Mouse (Mus musculus) megakaryocyte, adult 5-6 weeks (primary cell): ENCODE measurements around the gene Nsun3. TPM values are rescaled to one million over a fixed set of nuclear protein-coding genes. Genes with fewer than 3 reads are reported as not detected.

Experiments
- ATAC-seq: 2 replicates; pipeline ENCODE4 v1.8.0; 2016; ENCODE audit warnings: mild to moderate bottlenecking, inconsistent platforms; ENCODE audit not compliant: poor library complexity, severe bottlenecking
- total RNA-seq, 2 experiments: library from RNA; stranded (forward) in 1 of 2; stranded (reverse) in 1 of 2; fragments of 153-499, 151-499 nt in 1 of 2; fragments of 221-1000, 200-1000 nt in 1 of 2; gene quantifications; 2 replicates each; pipeline versions ENCODE4 v1.2.3 to v1.2.4; 2015 to 2017

Nsun3 gene
- total RNA-seq (2015), result 48.5 and 51.5 TPM in 2 replicates
- total RNA-seq (2017), result 14.9 and 19.2 TPM in 2 replicates

DNA sequence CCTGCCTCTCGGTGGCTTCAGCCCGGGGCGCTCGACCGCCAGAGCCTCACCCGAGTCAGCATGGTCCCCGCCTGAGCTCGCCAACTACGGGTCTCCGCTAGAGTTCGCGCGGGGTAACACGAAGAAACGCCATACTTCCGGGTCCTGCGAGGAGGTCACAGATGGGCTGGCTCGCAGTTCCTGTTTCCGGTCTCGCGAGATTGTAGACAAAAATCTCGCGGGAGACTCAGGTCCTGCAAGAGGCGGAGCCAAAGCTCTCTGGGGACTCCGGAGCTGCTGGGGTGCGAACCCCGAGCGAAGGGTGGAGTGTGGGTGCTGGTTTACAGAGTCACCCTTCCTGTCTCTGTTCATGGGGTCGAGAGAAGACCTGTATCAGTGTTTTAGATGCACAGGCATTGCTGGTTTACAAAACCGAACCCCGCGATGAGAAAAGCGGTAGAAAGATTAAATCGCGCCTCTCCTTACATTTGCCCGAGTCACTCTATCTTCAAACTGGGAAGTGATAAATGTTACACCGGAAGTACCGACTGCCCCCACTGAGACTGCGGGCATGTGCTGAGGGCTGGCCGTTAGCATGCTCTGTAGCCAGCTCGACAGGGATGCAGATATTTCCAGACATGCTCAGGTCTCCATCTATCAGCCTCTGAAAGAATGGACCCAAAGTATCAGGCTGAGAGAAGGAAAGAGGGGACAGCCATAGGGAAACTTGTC, at the start of gene Nsun3:
Gene Nsun3 (minus strand): TSS at position 198 of the 711 bp plus-strand sequence.
- ATAC-seq, result peak; percentile 88

DNA sequence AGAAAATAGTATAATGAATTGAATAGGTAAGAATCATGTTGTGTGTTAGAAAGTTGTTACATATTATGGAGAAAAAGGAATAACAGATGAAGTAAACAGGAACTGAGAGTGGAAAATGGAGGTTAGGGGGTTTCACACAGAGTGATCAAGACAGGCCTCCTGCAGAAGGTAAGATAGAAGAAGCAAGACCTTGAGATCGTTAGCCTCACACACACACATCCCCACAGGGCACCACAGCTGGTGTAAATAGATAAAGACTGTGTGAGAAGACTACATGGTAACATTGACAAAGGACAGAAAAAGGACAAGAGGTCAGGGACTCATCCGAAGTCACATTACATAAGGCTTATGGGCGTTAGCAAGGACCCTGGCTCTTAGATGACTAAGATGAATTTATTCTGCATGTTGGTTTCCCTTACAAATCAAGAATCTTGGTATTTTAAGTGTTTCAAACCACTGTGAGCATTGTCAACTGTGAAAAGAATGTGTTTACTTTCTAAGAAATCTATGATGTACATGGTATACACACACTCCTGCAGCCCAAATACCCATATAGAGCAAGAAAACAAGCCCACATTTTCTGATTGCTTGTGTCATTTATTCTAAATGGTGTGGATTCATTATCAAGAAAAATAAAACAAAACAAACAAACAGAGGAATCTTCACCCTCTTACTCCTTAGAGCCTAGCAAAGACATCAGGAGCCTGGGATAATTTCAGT, 47.6 kb upstream of the Nsun3 start:
- ATAC-seq, result peak; percentile 45

DNA sequence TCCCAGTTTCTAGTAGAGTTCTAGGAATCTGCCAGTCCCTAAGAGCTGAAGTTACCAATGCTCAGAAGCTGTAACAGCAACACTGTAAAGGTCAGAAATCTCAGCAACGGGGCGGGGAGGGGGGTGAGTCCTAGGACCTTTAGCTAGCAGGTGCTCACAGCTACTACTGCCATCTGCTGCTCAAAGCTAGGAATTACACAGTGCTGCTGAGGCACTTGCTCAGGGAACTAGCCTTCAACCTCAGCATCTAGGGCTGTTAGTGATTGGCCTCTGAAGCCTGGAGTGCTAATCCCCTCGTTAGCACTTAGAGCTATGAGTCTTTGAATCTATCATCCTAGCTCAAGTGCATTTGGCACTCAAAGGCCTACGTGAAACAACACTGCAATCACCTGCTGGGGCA, 45.9 kb upstream of the Nsun3 start:
- peak; percentile 99 for ATAC-seq

DNA sequence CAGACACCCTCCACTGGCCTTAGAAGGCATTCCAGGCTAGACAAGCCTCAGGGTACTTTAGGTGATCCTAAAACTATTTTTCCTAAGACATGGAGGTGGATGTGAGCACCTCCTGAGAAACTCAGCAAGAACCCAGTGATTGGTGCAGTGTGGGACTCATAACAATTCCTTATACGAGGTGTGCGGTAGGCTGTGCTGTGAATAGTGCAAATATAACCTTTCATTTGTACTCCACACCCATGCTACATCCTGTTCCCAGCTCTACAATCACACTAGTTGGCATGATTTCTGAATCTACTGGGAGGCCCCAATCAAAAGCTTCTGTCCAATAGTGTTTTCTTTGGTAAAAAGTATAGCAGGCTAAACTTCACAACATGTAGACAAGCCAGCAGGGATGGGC, 45.4 kb upstream of the Nsun3 start:
- ATAC-seq, result no peak

DNA sequence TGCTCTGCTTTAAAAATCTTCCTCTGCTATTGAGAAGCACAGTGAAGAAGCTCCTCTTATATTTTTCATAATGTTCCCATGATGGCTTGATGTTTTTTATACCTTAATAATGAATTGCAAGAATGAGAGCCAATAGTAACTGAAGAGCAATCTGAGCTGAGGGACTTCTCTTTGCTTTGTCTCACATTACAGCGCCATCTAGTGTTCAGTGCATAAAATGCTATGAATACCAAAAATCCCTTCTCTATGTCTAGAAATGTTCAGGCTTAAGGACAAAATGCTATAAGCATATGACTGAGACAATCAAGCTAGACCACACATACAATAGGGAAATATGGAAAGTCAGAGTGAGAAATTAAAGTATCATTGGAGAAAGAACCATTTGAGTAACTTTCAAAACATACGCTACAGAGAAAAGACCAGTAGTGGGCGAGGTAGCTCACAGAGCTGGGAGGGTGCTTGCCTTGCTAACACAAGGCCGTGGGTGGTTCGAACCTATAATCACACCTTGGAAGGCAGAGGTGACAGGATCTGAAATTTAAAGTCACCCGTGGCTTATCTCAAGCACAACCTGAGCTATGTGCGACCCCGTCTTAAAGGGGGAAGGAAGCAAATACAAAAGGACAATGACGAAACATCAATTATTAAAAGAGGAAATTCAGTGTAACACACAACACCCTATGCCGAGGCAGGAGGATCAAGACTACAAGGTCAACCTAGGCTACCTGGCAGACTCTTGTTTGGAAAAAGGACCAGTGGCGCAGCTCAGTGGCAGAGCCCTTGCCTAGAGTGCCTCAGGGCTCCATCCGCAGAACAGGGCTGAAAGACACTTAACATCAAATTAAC, 39.8 kb upstream of the Nsun3 start:
- ATAC-seq, result peak; percentile 96

DNA sequence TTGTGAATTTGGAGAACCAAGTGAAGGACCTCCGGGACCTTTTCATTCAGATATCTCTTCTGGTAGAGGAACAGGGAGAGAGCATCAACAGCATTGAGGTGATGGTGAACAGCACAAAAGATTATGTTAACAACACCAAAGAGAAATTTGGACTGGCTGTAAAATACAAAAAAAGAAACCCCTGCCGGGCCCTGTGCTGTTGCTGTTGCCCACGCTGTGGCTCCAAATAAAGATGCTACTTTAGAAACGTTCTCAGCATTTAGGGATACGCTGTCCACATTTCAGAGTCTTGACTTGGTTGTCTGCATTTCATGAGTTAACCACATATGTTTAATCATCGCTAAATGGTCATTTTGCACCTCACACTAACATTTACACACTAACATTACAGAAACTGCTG, 35.9 kb upstream of the Nsun3 start:
- no peak for ATAC-seq

DNA sequence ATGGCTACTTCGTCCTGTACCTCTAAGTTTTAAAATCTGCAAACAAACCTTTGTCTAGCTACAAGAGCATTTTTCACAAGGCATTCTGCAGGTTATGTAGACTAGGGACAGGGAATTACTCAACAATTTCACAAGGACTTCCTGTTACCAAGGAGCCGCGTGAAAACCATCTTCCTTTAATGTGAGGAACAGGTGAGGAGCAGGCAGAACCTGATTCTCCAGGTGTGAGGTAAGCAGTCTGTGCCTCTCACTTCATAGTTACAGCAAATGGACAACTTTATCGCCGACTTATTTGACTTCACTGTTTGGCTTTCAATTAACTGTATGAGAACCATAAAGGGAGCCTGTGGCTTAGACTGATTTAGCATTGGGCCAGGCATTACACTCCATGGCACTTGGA, 27.9 kb upstream of the Nsun3 start, which contains the start of gene Stx19:
Gene Stx19 (plus strand): TSS at position 186 of the 400 bp plus-strand sequence.
- peak; percentile 83 for ATAC-seq

DNA sequence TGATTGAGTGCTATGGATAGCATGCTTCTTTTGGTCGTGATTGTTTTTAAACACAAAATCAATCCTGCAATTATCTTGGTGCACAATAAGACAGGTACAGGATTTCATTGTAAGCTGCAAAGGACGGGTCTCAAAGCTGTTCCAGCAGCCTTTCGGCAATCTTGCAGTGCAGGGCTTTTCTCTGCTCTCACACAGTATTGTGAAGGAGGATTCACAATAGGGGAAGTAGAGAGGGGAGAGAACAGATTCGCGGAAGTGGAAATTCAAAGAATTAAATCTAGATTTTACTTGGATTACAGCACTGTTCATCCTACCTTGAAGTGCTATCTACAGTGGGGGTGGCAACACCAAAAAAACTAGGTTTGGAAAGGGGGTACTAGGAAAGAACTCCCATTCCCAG, 27.2 kb upstream of the Nsun3 start:
- peak; percentile 69 for ATAC-seq

DNA sequence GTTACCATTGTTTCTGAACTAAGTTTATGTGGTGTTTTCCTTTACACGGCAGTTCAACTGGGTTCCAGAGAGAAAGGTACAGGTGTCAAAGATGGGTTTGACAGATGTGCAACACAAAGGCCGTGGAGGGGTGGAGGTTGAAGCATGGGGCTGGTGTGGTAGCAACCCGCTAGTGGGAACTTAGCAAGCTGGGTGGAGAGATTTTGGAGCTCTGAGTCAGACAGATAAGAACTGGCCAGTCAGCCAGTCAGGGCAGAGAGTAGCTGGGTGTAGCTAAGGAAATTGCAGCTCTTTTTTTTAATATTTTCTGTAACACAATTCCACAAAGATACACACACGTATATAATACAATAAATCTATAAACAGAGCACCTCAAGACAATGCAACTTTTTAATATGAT, 24.2 kb upstream of the Nsun3 start:
- ATAC-seq, result no peak

DNA sequence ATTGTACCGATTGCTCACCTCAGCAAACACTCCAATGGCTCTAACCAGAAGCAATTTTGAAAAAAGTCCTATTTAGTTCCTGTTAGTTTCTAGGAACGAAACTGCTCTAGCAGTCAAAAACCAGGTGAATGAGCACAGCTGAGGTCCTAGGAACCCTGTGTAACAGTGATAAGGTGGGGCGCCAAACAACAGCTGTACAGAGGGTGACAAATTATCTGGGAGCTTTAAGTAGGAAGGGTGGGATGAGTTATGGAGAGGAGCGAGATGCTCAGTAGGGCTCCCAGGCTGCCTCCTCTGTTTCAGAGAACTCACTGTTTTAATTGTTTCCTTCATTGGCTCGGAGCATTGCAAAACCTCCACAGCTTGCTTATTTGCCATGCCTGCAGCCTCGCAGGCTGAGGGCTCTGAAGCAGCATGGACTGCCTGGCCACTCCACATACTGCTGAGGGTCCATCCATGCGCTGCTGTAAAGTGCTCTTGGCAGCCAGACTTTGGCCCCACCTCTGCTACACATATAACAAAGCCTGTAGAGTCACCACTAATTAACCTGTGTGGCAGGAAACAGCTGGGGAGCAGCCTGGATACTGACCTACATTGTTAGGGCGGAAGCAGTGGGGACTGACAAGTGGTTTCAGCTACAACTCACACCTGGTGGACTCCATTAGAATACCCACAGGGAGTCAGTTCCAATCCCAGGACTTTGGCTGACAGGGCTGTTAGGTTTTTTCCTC, 20.8 kb upstream of the Nsun3 start:
- ATAC-seq, result no peak

DNA sequence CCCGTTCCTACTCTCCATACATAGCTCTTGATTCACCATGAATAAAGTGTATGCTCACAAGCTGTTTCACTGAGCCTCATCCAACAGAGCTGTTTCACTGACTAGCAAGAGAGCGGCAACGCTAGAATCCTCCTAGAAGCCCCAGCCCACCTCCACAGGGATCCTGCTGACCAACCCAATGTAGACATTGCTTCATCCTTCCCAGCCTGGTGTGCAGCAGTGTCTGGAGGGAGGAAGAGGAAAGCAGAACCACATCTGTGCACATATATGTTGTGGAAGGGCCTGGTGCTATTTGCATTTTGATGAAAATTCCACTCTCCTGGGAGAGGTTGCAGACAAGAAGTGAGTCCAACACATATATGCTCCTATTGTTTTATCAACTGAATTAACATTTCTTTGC, 18.0 kb upstream of the Nsun3 start:
- 0 out of 2 replicates have a peak, but pooled peaks have one; percentile 33 for ATAC-seq

DNA sequence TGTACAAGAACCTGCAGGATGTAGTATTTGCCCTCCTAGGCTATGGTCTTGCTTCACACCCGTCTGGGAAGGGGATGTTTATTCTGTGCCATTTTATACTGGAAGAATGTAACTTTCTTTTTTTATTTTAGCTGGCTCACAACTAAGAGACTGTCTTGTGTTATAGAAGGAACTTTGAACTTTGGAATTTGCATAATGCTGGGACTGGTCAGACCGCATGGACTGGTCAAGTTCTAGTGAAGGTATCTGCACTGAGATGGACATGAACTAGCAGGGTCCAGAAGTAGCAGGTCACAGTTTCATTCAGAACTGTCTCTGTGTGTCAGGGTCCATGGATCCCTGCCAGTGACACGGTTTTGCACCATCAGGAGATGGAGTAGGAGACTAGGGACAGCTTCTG, 13.2 kb upstream of the Nsun3 start:
- no peak for ATAC-seq

DNA sequence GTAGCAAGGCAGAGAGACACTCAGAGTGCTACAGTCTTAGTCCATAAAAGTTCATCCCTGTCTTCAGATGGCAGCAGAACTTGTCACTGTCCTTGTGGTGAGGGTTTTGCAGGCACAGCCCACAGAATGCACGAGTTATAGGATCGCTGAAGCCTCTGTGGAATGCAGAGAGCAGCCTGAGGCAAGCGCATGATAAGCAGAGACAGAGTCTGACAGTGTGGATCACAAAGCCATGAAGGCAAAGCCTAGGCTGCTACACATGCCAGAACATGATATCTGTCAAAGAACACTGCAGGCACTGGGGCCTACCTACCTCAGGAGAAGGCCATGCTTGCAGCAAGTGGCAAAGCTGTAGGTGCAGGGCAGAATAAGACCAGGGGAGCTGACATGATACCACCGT, 12.8 kb upstream of the Nsun3 start:
- no peak for ATAC-seq

DNA sequence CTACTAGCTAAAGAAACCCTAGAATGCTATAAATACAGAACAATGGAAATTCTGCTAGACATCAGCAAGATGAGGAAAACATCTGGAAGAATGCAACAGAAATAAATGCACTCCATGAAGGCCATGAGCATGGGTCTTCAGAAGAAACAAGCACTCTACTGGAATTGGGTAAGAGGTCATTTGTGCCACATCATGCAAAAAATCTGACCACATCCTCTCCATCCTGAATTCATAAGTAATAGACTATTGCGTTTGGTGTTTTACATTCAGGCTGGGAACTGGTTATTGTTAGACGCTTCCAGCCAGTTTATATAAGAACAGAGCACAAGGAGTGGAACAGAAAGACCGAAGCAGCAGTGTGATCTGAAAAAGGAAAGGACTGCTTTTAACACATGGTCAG, 12.2 kb upstream of the Nsun3 start:
- peak; percentile 84 for ATAC-seq

DNA sequence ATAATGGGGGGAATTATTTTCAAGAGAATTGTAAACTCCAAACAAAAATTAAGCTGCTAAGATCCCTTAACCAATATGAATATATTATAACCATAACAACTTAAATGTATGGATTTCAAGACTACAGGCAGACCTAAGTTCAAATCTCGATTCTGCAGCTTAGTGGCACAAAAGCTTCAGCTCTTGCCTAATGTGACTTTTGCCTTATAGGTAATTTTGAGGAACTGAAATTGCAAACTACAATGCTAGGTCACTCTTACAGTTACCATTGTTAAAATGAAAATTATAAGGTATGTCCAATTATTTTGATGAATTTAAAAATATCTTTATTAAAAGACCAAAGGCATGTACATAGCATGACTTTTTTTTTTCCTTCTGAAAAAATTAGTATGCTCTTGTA, 10.0 kb upstream of the Nsun3 start:
- peak; percentile 72 for ATAC-seq

DNA sequence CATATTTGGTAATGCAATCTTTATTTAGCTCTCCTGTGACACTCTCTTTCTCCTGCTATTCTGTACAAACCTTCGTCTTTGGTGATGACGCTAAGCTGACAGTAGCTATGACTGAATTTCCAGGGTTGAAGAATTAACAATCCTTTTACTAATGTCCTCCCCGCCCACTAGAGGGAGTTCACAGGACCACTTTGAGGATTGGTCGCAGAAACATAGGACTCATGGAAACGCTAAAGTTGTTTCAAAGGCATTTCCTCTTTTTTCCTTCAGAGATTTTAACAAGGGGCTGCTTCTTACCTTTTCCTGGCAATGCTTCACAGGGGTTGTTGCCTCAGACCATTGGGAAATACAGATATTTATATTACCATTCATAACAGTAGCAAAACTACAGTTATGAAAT, 4.4 kb downstream of the Nsun3 start:
- ATAC-seq, result peak; percentile 18

DNA sequence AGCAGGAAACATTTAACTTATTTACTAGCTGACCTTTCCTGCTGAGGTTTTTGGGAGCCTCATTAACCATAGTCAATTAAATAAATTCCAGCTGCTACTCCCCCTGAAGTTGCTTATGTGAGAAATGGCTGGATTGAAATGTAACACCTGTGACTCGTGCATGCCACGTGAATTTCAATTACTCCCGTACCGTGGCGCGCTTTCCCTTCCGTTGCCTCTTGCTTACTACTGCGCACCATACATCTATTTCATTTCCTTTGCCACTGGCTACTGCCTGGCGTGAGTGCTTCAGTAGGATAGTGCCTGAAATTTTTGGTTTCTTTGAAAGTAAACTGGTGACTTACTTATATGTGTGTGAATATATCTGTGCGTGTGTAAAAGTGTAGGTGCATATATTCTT, 8.3 kb downstream of the Nsun3 start:
- no peak for ATAC-seq

DNA sequence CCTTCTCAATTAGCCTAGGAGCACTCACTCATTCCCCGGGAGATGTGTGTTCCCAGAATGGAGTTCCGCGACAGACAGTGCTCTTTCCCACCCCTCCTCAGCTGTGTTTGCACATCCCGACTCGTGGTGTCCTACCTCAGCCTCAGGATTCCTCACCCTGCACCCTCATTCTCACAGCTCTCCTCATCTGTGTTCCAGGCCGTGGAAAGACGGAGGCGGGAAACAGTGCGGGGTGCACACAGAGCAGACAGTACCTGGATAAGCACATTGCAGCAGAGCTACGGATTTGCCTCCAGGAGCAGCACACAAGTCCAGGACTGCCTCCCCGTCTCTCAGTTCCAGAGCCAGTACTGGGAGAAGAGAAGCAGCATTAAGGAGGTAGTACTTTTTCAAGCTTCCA, 10.6 kb downstream of the Nsun3 start:
- no peak for ATAC-seq

DNA sequence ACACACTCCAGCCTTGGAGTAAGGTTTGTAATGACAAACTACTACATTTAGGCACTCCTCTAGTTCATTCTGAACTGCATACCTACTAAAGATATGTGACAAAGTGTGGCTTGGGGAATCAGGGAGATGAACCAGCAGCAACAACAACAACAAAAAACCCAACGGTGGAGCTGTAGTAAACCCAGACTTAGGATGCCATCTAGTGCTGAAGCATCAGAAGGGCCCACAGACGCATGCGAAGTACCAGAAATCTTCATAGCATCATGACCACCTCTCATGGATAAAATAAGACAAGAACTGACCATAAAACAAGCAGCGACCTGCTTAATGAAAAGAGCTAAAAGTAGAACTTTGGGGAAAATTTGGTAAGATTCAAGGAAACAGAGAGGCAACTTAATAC, 13.2 kb downstream of the Nsun3 start:
- ATAC-seq, result no peak

DNA sequence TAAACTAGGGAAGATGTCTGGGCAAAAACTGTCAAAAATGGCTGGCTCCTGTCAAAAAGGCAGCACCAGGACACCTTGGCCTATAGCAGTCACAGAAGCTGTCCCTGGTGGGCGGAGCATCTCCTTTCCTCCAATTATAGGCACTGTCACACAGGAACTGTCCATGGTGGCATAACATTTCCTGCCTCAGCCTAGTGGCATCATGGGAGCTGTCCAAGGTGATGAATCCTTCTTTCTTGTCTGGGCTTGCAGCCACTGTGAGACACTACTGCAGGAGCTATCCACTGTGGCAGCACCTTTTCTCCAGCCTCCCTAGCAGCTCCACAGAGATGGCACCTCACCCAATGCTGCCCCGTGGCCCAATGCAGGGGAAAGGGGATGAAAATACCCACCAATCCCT, 28.3 kb downstream of the Nsun3 start:
- peak; percentile 91 for ATAC-seq

DNA sequence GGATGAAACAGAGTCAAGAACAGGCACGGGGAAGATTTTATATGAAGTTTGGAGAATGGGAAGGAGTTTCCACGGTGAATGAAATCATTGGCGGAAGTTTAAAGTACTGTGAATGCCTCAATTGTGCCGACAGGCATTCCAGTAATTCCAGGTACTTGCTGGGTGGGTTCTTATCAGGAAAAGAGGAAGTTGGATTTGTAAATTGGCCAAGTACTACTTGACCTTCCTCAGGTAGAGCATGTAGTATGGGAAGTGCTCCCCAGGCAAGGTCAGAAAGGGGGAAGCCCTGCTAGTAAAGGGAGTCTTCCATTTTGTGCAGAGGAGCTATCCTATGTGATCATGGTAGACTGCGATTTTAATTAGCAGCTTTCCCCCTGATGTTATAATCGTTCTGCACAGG, 31.3 kb downstream of the Nsun3 start:
- ATAC-seq, result no peak
